Mouse (Mus musculus): Measurements from ENCODE around the gene Ccl7. TPM values are rescaled to one million over a fixed set of nuclear protein-coding genes. Genes with fewer than 3 reads are reported as not detected.

Ccl7 gene
- total RNA-seq, 2 experiments from 2014 or later: 0.88 TPM; not detected in 1

- no peak for DNase-seq (ENCODE audit: low spot score in 2 of 2)
- intact Hi-C loops (cut with DNase I): loop anchor here (5.0 kb wide), 1 partner anchor 79 kb away; no protein-coding TSS in a partner anchor
Measured at GRCm38 (mm10) chr11:82080865-82081264, 35.4 kb downstream of the Ccl7 start.

GRCm38 (mm10) chr11:82084360-82084759, 38.8 kb downstream of the Ccl7 start:
- no peak for DNase-seq (ENCODE audit: low spot score in 2 of 2)
- intact Hi-C loops (cut with DNase I): loop anchor here (5.0 kb wide), 1 partner anchor 82 kb away; no protein-coding TSS in a partner anchor

Other genes with a start within 250 kb of the Ccl7 start
- under 1 TPM in 1 of 2 experiments, not detected in 1; 0.15 TPM for gene 5530401A14Rik, start 185.0 kb upstream of the Ccl7 start, total RNA-seq (2021)
- 10 to 100 TPM; 73.7 to 79.1 TPM for gene Asic2, start 77.3 kb upstream of the Ccl7 start, total RNA-seq (2021)
- not detected for gene Ccl2, start 10.1 kb upstream of the Ccl7 start, total RNA-seq (2021)
- gene Gm17268, start 7.2 kb upstream of the Ccl7 start, total RNA-seq (2021): not detected
- under 1 TPM in 1 of 2 experiments, not detected in 1; 0.39 TPM for gene Ccl11, start 12.1 kb downstream of the Ccl7 start, total RNA-seq (2021)
- gene Ccl12, start 56.1 kb downstream of the Ccl7 start, total RNA-seq (2021): not detected
- gene Ccl8, start 69.5 kb downstream of the Ccl7 start, total RNA-seq (2021): not detected

Data from left cerebral cortex, postnatal 36 days (tissue).